Comparison of ENCODE assay signal across 11 mouse cellular contexts in the genomic region with DNA sequence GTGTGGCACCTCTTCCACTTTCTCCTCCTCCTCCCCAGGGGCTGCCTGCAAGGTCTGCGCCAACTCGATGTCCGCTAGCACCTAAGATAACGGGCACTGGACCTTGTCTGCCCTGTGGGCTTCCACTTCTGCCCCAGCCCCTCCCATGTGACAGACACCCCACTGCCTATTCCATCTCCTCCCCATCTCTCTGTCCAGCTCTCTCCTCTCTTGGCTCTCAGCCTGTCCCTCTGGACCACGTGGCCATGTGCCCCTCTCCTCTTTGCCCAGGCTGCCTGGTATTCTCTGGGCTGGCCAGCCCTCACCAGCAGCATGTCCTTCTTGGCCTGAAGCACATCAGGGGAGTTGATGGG. TPM values are rescaled to one million over a fixed set of nuclear protein-coding genes. Genes with fewer than 3 reads are reported as not detected.
DNase-seq lines count a peak whose midpoint lies in the region; TF ChIP-seq lines count a peak whose summit lies in the region.
"Had no signal": no experiment of that assay in that cellular context is flagged by ENCODE, and none has a peak within 500 bp of the region (broad histone marks: within the 10 kb centered on the region; RNA-seq: fewer than 3 reads in every experiment).

No protein-coding gene starts in this region.

- 37% methylated on average over 5 of the region's 5 CpGs for WGBS in kidney, adult 2 months
- WGBS in limb, embryonic 10.5 days = 76% methylated on average over 5 of the region's 5 CpGs

- no peaks in the 10 kb centered on the region for H3K9me3 ChIP-seq in limb, embryonic 10.5 days (replicated peaks)
- H3K9me3 ChIP-seq: neural tube, embryonic 15.5 days had no signal

- no peaks in the 10 kb centered on the region for H3K27me3 ChIP-seq in kidney, adult 2 months (replicated peaks; ENCODE audit: control insufficient read depth, insufficient read depth, low read length)
- 0 out of 2 replicates have a peak, but pooled peaks cover 9% of the 10 kb centered on the region for H3K27me3 ChIP-seq in limb, embryonic 10.5 days (ENCODE audit: low read depth, poor library complexity, severe bottlenecking)
- H3K27me3 ChIP-seq: neural tube, embryonic 15.5 days had no signal

- TF ChIP-seq POLR2A in kidney, adult 2 months (IDR thresholded peaks at IDR 0.05; ENCODE audit: low read depth, low read length) = no peak

- peaks cover 18% of the 10 kb centered on the region for H3K4me1 ChIP-seq in kidney, adult 2 months (ENCODE audit: control insufficient read depth, insufficient read depth, low read length)
- H3K4me1 ChIP-seq in limb, embryonic 10.5 days = peaks cover 62% of the 10 kb centered on the region

- no peak overlapping the region for H3K27ac ChIP-seq in kidney, adult 2 months (ENCODE audit: insufficient read depth, low read depth, low read length)
- peak overlapping the region; percentile 73; the same call in 1 of the 2 replicates for H3K27ac ChIP-seq in limb, embryonic 10.5 days
- H3K27ac ChIP-seq: neural tube, embryonic 15.5 days had no signal

- DNase-seq in cerebellum, adult 18-20 months = peak; percentile 42
- no peak for DNase-seq in cerebellum, adult 9-11 months
- DNase-seq in kidney, postnatal 10 days = peak; percentile 24
- DNase-seq in kidney, adult 2 months = no peak
- peak; percentile 3 for DNase-seq in right cerebral cortex, postnatal 4 days
- DNase-seq in right cerebral cortex, postnatal 25 days = no peak
- DNase-seq in limb, embryonic 10.5 days (ENCODE audit: low spot score) = no peak
- DNase-seq in embryo, embryonic 10.5 days (ENCODE audit: low spot score) = no peak

- no peak overlapping the region for H3K4me3 ChIP-seq in kidney, adult 2 months (ENCODE audit: insufficient read depth, low read depth, low read length)
- no peak overlapping the region for H3K4me3 ChIP-seq in limb, embryonic 10.5 days
- H3K4me3 ChIP-seq: neural tube, embryonic 15.5 days had no signal

- H3K36me3 ChIP-seq in kidney, adult 2 months (ENCODE audit: control insufficient read depth, insufficient read depth, low read length) = no peaks in the 10 kb centered on the region
- no peaks in the 10 kb centered on the region for H3K36me3 ChIP-seq in limb, embryonic 10.5 days
- H3K36me3 ChIP-seq: neural tube, embryonic 15.5 days had no signal

- TF ChIP-seq CTCF in kidney, adult 2 months (conservative IDR thresholded peaks at IDR 0.05; ENCODE audit: insufficient read depth, insufficient read length, low read depth, low read length) = no peak

RNA-seq across cellular contexts. Expression of a gene that starts 2.0 kb away (rescaled TPM):
- polyA plus RNA-seq in kidney, adult 2 months (2012; rRNA removed) = 17.5 and 20.7 TPM in 2 replicates
- polyA plus RNA-seq in limb, embryonic 10.5 days (2016; fragmentation: Nextera tagmentation; extraction: Ambion mirVana) = 81.6 and 110 TPM in 2 replicates

RNA-seq across cellular contexts. Expression of a gene that starts 3.0 kb away (rescaled TPM):
- 25.8 and 31.9 TPM in 2 replicates for polyA plus RNA-seq in kidney, adult 2 months (2012; rRNA removed)
- polyA plus RNA-seq in limb, embryonic 10.5 days (2016; fragmentation: Nextera tagmentation; extraction: Ambion mirVana) = 1.9 and 2.3 TPM in 2 replicates

RNA-seq across cellular contexts. Expression of a gene that starts 8.0 kb away (rescaled TPM):
- 0.07 TPM in 1 of 2 replicates, not detected in the other for polyA plus RNA-seq in kidney, adult 2 months (2012; rRNA removed)
- 0.16 and 0.59 TPM in 2 replicates for polyA plus RNA-seq in limb, embryonic 10.5 days (2016; fragmentation: Nextera tagmentation; extraction: Ambion mirVana)

RNA-seq across cellular contexts. Expression of a gene that starts 20.6 kb away (rescaled TPM):
- 90.3 and 115 TPM in 2 replicates for polyA plus RNA-seq in kidney, adult 2 months (2012; rRNA removed)
- polyA plus RNA-seq in limb, embryonic 10.5 days (2016; fragmentation: Nextera tagmentation; extraction: Ambion mirVana) = 275 and 316 TPM in 2 replicates

RNA-seq across cellular contexts. Expression of a gene that starts 26.0 kb away (rescaled TPM):
- polyA plus RNA-seq in kidney, adult 2 months (2012; rRNA removed) = not detected in 2 replicates
- not detected in 2 replicates for polyA plus RNA-seq in limb, embryonic 10.5 days (2016; fragmentation: Nextera tagmentation; extraction: Ambion mirVana)
- polyA plus RNA-seq: brain, embryonic 14.5 days; limb, embryonic 14.5 days; neural tube, embryonic 15.5 days had no signal

Comparison
In these comparisons a context has a peak if more than half of its experiments do, and no peak if none do; other contexts are left out.
1. DNase-seq: peak in cerebellum, adult 18-20 months (2 of 2), kidney, postnatal 10 days (single experiment) and right cerebral cortex, postnatal 4 days (single experiment); none in cerebellum, adult 9-11 months (single experiment), kidney, adult 2 months (single experiment), right cerebral cortex, postnatal 25 days (single experiment), limb, embryonic 10.5 days (single experiment) and embryo, embryonic 10.5 days (single experiment).